Mouse (Mus musculus): Measurements from ENCODE around the gene Magoh. TPM values are rescaled to one million over a fixed set of nuclear protein-coding genes. Genes with fewer than 3 reads are reported as not detected.

Magoh gene
- polyA plus RNA-seq, 1 experiment = 28.4 TPM

DNA sequence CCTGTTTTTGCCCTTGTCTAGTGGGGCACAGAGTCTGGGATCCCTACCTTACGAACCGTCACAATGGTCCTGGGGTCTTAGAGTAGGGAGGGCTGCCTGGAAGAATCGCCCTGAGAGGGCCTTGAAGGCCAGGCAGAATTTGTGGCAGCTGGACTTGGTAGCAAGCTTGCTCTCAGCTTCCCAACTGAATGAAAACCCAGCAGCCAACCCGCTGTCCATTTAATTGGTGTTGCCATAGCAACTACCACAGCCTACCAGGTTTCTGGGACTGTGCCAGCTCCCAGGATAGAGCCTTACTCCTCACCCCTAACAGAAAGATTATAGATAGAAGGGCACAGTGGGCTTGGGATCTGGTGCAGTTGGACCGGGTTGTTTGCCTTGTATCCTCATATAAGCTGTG lies 42.8 kb upstream of the Magoh start:
- H3K4me1 ChIP-seq (ENCODE audit: control insufficient read depth, insufficient read depth, low read length) = peaks cover 2% of the 10 kb centered on the region
- H3K27ac ChIP-seq (ENCODE audit: control insufficient read depth, insufficient read depth, low read depth, low read length) = no peak overlapping the region
- TF ChIP-seq CTCF (IDR thresholded peaks at IDR 0.05; ENCODE audit: control insufficient read depth, insufficient read depth, insufficient replicate concordance, low read depth, low read length) = no peak
- no peak for TF ChIP-seq POLR2A (IDR thresholded peaks at IDR 0.05; ENCODE audit: control insufficient read depth, low read depth, low read length)
- no peaks in the 10 kb centered on the region for H3K36me3 ChIP-seq (ENCODE audit: control insufficient read depth, insufficient read depth, low read length)
- no peak overlapping the region for H3K4me3 ChIP-seq (ENCODE audit: control insufficient read depth, low read depth, low read length)
- H3K27me3 ChIP-seq (ENCODE audit: control insufficient read depth, insufficient read depth, low read length) = no peaks in the 10 kb centered on the region

DNA sequence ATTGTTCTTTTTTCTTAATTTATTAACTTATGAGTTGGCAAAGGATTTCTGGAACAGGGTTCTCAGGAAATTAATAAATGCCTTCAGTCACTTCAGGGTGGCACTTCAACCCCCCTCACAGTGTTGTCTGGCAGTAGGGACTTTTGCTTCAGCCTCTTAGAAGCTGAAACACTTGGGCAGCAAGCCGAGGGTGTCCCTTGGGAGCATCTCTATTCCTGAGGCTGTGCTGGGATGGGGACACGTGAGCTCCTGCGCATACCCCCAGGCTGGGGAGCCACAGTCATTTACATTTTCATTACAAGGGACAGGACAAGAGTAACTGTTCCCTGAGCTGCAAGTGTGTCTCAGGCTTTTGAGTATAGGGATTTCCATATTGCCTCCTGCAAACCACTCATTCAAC lies 41.6 kb upstream of the Magoh start:
- no peak overlapping the region for H3K4me3 ChIP-seq (ENCODE audit: control insufficient read depth, low read depth, low read length)

DNA sequence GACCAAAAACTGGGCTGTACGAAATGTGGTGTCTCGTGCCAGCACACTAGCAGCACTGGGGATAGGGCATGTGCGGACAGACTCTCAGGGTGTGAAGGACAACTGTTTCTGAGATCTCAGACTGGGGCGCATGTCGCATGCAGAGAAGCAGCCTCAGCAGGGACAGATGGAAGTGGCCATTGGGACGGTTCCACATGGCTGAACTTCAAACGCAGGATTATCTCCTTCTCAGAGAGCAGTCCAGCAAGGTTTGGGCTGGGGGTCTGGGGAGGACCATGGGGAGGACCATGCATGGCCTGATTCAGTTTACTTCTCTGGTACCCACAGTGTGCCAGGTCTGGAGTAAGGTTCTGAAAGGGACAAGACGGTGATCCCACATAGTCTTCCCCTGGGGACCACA lies 35.9 kb upstream of the Magoh start:
- H3K27me3 ChIP-seq (ENCODE audit: control insufficient read depth, insufficient read depth, low read length) = no peaks in the 10 kb centered on the region
- TF ChIP-seq POLR2A (IDR thresholded peaks at IDR 0.05; ENCODE audit: control insufficient read depth, low read depth, low read length) = no peak
- no peak for TF ChIP-seq CTCF (IDR thresholded peaks at IDR 0.05; ENCODE audit: control insufficient read depth, insufficient read depth, insufficient replicate concordance, low read depth, low read length)
- H3K4me1 ChIP-seq (ENCODE audit: control insufficient read depth, insufficient read depth, low read length) = peaks cover 24% of the 10 kb centered on the region
- H3K27ac ChIP-seq (ENCODE audit: control insufficient read depth, insufficient read depth, low read depth, low read length) = no peak overlapping the region
- H3K36me3 ChIP-seq (ENCODE audit: control insufficient read depth, insufficient read depth, low read length) = no peaks in the 10 kb centered on the region
- H3K4me3 ChIP-seq (ENCODE audit: control insufficient read depth, low read depth, low read length) = no peak overlapping the region

More for the DNA sequence above, 41.6 kb upstream of the Magoh start:
- no peaks in the 10 kb centered on the region for H3K36me3 ChIP-seq (ENCODE audit: control insufficient read depth, insufficient read depth, low read length)
- peaks cover 2% of the 10 kb centered on the region for H3K4me1 ChIP-seq (ENCODE audit: control insufficient read depth, insufficient read depth, low read length)
- TF ChIP-seq CTCF (IDR thresholded peaks at IDR 0.05; ENCODE audit: control insufficient read depth, insufficient read depth, insufficient replicate concordance, low read depth, low read length) (no peak), POLR2A (IDR thresholded peaks at IDR 0.05; ENCODE audit: control insufficient read depth, low read depth, low read length) (no peak)
- no peak overlapping the region for H3K27ac ChIP-seq (ENCODE audit: control insufficient read depth, insufficient read depth, low read depth, low read length)
- H3K27me3 ChIP-seq (ENCODE audit: control insufficient read depth, insufficient read depth, low read length) = no peaks in the 10 kb centered on the region

DNA sequence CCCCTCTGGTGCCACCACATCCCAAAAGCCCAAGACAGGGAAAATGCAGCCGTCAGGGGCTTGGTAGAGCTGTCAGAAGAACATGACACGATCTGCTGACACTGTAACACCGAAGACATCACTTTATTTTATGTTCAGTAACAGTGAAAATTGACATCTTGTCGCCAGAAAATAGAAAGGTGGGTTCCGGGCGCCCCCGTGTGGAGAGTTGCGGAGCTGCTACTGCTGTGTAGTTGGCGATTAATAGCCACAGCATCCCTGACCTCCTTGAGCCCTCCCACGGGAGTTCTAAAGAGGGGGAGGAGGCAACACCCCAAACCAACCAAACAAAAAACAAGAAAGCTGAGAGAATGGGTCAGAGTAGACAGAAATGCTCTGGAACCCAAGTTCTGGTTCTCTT lies 34.6 kb upstream of the Magoh start:
- no peaks in the 10 kb centered on the region for H3K27me3 ChIP-seq (ENCODE audit: control insufficient read depth, insufficient read depth, low read length)
- H3K4me1 ChIP-seq (ENCODE audit: control insufficient read depth, insufficient read depth, low read length) = peaks cover 24% of the 10 kb centered on the region
- H3K36me3 ChIP-seq (ENCODE audit: control insufficient read depth, insufficient read depth, low read length) = no peaks in the 10 kb centered on the region
- H3K27ac ChIP-seq (ENCODE audit: control insufficient read depth, insufficient read depth, low read depth, low read length) = no peak overlapping the region
- H3K4me3 ChIP-seq (ENCODE audit: control insufficient read depth, low read depth, low read length) = no peak overlapping the region
- peak; percentile 67; the same call in 1 of the 2 replicates for TF ChIP-seq CTCF (IDR thresholded peaks at IDR 0.05; ENCODE audit: control insufficient read depth, insufficient read depth, insufficient replicate concordance, low read depth, low read length)
- no peak for TF ChIP-seq POLR2A (IDR thresholded peaks at IDR 0.05; ENCODE audit: control insufficient read depth, low read depth, low read length)

DNA sequence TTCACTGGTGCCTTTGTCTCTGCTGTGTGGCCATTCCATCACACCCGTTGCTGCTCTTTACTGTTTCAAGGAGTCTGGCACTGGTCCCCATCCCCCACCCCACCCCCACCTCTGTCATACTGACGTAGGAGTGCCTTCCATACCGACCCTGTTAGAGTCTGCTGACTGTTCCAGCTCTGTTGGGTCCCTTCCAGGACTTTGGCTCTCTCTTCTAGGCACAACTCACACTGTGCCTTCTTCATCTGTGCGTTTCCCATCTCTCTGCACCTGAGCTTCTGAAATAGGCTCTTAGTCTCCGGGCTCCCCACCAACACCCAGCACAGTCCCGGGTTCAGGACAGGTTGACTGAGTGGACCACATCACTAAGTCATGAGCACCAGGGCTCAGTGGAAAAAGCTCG lies 32.8 kb upstream of the Magoh start:
- no peak for TF ChIP-seq POLR2A (IDR thresholded peaks at IDR 0.05; ENCODE audit: control insufficient read depth, low read depth, low read length)
- TF ChIP-seq CTCF (IDR thresholded peaks at IDR 0.05; ENCODE audit: control insufficient read depth, insufficient read depth, insufficient replicate concordance, low read depth, low read length) = no peak

DNA sequence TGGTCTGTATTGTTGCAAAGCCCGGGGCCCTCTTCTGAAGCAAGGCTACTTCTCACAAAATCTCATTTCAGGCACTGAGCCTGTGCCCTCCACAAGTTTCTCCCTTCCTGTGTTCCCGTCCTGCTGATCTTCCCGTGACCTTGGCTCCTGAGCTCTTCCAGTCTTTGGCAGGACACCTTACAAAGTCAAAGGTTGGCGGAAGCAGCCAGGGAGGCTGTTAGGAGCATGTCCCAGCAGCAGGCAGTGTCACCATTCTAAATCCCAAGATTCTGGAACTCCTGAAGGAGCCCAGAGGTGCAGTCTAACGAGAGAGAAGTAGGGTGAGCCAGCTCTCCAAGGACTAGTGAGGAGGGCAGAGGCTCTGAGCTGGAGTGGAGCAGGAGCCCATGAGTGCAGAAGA lies 31.0 kb upstream of the Magoh start:
- Histone ChIP-seq H3K4me3 (ENCODE audit: control insufficient read depth, low read depth, low read length) (no peak overlapping the region), H3K27me3 (ENCODE audit: control insufficient read depth, insufficient read depth, low read length) (no peaks in the 10 kb centered on the region), H3K36me3 (ENCODE audit: control insufficient read depth, insufficient read depth, low read length) (no peaks in the 10 kb centered on the region), H3K4me1 (ENCODE audit: control insufficient read depth, insufficient read depth, low read length) (peaks cover 24% of the 10 kb centered on the region), H3K27ac (ENCODE audit: control insufficient read depth, insufficient read depth, low read depth, low read length) (no peak overlapping the region)
- no peak for TF ChIP-seq POLR2A (IDR thresholded peaks at IDR 0.05; ENCODE audit: control insufficient read depth, low read depth, low read length)
- TF ChIP-seq CTCF (IDR thresholded peaks at IDR 0.05; ENCODE audit: control insufficient read depth, insufficient read depth, insufficient replicate concordance, low read depth, low read length) = no peak

More for the DNA sequence above, 32.8 kb upstream of the Magoh start:
- Histone ChIP-seq H3K27me3 (ENCODE audit: control insufficient read depth, insufficient read depth, low read length) (no peaks in the 10 kb centered on the region), H3K4me3 (ENCODE audit: control insufficient read depth, low read depth, low read length) (no peak overlapping the region), H3K27ac (ENCODE audit: control insufficient read depth, insufficient read depth, low read depth, low read length) (no peak overlapping the region), H3K36me3 (ENCODE audit: control insufficient read depth, insufficient read depth, low read length) (no peaks in the 10 kb centered on the region), H3K4me1 (ENCODE audit: control insufficient read depth, insufficient read depth, low read length) (peaks cover 24% of the 10 kb centered on the region)

DNA sequence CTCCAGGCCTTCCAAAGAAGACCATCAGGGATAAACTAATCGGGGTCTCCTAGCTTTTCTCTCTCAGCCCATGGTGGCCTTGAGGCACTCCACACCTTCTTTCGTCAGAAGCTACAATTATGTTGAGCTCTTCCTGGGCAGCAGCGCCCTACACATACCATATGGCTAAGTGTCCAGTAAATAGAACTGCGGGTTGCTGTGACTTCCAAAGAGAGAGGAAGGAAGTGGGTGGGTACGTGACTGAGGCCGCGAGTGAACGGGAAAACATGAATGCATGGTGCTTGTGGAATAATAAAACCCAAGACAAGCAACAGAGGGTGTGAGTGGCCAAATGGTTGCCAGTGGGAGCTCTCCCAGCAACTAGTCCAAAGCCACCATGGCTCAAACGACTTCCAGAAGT lies 29.9 kb upstream of the Magoh start:
- no peak overlapping the region for H3K4me3 ChIP-seq (ENCODE audit: control insufficient read depth, low read depth, low read length)
- TF ChIP-seq POLR2A (IDR thresholded peaks at IDR 0.05; ENCODE audit: control insufficient read depth, low read depth, low read length) (no peak), CTCF (IDR thresholded peaks at IDR 0.05; ENCODE audit: control insufficient read depth, insufficient read depth, insufficient replicate concordance, low read depth, low read length) (no peak)
- no peaks in the 10 kb centered on the region for H3K36me3 ChIP-seq (ENCODE audit: control insufficient read depth, insufficient read depth, low read length)
- H3K27me3 ChIP-seq (ENCODE audit: control insufficient read depth, insufficient read depth, low read length) = no peaks in the 10 kb centered on the region
- H3K4me1 ChIP-seq (ENCODE audit: control insufficient read depth, insufficient read depth, low read length) = peaks cover 24% of the 10 kb centered on the region
- no peak overlapping the region for H3K27ac ChIP-seq (ENCODE audit: control insufficient read depth, insufficient read depth, low read depth, low read length)

DNA sequence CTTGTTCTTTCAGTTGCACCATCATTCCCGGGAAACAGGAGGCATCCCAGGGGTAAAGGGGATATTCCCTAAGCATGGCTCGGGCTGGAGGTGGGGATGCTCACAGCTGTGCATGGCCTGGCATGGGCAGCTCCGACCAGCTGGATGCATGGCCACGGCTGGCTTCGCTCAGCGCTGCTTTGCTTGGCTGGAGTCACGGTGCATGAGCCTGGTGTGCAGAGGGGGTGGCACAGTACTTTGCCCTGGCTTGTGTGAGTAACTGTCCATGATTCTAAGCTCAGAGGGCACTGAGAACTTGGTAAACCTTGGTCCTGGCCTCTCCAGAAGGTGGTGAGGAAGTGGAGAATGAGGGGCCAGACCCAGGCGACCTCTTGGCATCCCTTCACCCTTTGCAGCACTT lies 29.5 kb upstream of the Magoh start:
- Histone ChIP-seq H3K27me3 (ENCODE audit: control insufficient read depth, insufficient read depth, low read length) (no peaks in the 10 kb centered on the region), H3K27ac (ENCODE audit: control insufficient read depth, insufficient read depth, low read depth, low read length) (no peak overlapping the region), H3K36me3 (ENCODE audit: control insufficient read depth, insufficient read depth, low read length) (no peaks in the 10 kb centered on the region), H3K4me1 (ENCODE audit: control insufficient read depth, insufficient read depth, low read length) (peaks cover 22% of the 10 kb centered on the region), H3K4me3 (ENCODE audit: control insufficient read depth, low read depth, low read length) (no peak overlapping the region)
- no peak for TF ChIP-seq POLR2A (IDR thresholded peaks at IDR 0.05; ENCODE audit: control insufficient read depth, low read depth, low read length)
- TF ChIP-seq CTCF (IDR thresholded peaks at IDR 0.05; ENCODE audit: control insufficient read depth, insufficient read depth, insufficient replicate concordance, low read depth, low read length) = no peak
